Mouse (Mus musculus) gastrocnemius, adult 8-10 months (tissue): ENCODE measurements at regions not wholly inside any gene's neighbourhood (a gene's known extent, or its start where the extent isn't known, plus 50 kb on each side); places are given as distances from the start of the nearest gene placed in this dataset.

Experiments
- DNase-seq, 2 experiments: peaks; one replicate each; pipeline ENCODE4 v3.0.0; 2022; ENCODE audit warnings: low spot score in 2 of 2

GRCm38 (mm10) chr4:55953701-55954100, 421.4 kb upstream of the Klf4 start:
- no peak for DNase-seq

GRCm38 (mm10) chr4:55952220-55952619, 420.0 kb upstream of the Klf4 start:
- no peak for DNase-seq

DNA sequence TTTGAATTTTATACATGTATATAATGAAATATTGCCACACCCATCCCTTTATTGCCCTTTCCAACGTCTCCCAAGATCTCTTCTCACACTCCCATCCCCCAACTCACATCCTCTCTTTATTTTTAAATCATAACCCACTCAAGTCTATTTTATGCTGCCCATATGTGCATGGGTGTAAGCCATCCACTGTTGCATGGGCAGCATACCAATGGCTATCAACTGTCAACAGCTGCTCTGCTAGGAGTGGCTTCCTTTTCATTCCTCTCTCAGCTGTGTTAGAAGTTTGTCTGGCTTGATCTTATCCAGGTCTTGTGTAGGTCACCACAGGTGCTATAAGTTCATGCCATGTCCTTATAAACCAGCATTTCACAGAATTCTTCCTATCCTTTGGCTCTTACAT, 409.2 kb upstream of the Klf4 start:
- no peak for DNase-seq

GRCm38 (mm10) chr4:55938383-55938782, 406.1 kb upstream of the Klf4 start:
- no peak for DNase-seq

DNA sequence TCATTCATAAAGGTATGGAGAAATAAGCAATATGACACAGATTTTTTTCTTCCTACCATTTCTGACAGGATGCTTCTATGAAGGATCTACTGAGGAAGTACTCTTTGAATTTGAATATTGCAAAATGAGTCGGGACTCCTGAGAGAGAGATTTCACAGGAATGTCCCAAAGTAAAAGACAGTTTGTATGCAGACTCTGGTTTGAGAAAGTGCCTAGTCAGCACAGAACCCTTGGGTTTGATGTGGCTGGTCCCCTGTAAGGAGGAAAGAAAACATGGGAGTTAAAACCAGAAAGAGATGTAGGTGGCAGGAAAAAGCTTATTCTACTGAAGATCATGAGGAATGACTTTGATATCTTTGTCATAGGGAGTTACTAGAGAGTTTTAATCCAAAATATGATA, 405.6 kb upstream of the Klf4 start:
- no peak for DNase-seq

DNA sequence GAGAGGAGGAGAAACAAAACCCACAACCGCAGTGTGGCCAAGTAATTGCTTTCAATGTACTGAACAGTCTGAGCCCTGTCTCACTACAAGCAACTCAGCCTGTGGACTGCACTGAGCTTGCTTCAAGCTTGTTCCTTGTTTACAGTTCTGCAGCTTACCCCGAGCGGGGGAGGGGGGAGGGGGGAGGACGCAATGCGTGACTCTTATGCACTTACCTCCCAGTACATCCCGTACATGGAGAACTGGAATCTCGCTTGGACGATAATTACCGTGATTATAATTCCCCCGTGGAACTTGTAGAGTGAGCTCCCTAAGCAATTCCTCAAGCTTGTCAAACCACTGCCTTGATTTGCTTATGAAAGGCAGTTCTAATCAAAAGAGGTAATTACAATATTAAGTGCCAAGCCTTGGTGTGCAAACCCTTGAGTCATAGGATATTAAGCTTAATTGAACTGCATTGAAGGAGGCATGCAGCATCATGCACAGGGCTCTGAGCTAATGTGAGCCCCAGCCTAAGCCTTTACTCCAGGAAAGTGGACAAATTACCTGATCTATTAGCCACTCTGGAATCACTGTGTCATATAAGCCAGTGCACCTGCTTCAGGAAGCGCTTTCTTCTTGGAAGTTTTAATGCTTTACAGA, 397.0 kb upstream of the Klf4 start:
- no peak for DNase-seq

DNA sequence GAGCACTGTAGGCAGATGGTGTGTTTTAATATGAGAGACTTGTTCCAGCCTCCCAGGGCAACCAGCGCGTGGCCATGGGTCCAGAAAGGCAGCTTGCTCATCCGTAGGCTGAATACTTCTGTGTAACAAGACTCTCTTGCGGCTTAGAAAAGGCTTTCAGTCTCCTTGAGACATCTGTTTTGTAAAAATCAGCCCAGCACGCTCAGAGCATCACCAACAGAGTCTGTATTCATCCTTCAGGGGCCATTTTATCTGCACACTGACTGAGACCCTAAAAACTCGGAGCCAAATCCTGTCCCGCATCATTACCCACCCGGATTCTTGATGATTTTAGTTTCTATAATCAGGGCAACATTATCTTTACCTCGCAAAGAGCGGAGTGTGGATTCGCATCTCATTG, 396.4 kb upstream of the Klf4 start:
- DNase-seq = no peak

DNA sequence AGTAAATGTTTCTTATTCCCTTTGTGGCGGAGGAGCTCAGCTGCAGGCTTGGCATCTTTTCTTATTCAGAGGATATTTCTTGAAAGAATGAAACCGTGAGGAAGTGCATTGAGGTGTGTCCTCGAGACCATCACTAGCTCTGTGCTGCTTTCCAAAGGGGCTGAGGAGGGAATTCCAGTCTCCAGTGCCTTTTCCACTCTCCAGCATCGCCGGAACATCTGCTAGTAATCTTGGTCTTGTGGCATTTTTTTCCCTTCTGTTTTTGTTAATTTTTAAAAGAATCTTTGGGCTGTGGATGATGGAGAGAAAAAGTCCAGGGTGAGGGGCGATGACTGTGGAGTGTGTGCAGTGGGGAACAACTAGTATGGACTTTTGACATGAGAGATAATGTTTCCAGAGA, 395.9 kb upstream of the Klf4 start:
- DNase-seq = no peak

- DNase-seq = no peak
These were observed 395.1 kb upstream of the Klf4 start for GRCm38 (mm10) chr4:55927391-55927790.

- no peak for DNase-seq
These were observed 392.7 kb upstream of the Klf4 start for GRCm38 (mm10) chr4:55924974-55925373.

DNA sequence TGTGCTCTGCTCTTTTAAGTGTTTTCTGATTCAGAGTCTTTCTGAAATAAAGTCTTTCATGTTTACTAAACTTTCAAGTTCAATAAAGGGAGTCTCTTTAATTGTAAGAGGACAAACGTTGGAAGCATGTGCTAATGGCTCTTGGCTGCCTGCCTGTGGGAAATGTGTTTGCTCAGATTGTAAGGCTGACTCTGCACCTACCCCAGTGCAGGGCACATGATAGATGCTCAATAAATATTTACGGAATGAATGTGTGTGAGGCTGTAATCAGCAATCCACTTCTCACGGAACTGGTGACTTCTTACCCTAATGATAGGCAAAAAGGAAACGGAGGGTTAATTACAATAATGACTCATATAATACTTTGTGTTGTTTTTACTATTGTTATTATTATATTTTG, 389.0 kb upstream of the Klf4 start:
- no peak for DNase-seq

DNA sequence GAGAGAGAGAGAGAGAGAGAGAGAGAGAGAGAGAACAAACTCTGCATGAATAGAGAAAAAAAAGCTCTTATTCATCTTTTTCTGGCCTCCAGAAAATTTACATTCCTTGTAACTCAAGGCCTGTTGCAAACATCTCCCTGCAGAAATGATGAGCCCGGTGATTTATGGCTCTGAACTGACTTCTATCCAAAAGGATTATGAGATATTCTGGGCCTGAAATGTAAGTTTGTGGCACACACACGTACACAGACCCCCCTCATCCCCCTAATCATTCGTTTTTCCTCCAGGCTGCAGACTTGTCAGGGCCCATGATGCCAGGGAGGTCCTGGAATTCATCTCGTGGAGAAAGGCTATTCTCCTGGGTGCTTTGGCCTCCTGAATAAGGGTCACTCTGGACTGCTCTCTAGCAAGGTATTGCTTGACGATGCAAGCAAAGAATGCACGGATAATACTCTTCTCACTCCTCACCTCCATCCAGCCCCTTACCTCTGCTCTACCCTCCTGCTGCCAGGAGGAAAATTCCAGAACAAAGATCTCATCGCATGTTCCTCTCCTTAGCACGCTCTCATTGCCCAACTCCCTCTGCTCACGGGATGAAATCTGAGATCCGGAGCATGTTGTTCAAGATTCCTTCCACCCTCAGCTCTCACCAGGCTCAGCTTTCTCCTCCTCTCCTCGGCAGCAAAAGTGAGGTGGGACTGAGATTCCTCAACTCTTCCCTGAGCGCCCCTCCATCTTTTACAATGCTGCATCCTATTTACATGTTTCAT, 362.0 kb upstream of the Klf4 start:
- peak in 1 of 2 experiments; percentile 5 for DNase-seq

GRCm38 (mm10) chr4:55891656-55892055, 359.4 kb upstream of the Klf4 start:
- no peak for DNase-seq

DNA sequence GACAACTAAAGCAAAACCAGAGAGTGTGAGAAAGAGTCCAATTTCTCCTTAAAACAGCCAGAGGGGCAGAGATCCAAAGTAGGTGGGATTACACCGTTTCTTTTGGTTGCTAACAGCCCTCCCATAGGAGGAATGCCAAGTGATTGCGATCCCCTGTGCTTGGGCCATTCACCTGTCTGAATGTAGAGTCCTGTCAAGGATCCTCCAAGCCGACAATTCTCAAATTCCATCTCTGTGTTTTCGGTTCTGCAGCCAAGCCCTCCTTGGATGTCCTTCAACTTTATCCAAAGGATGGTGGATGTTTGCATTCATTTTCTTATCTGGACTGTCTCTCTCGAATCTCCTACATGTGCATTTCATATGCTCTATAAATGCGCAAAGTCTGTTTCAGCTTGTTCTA, 355.3 kb upstream of the Klf4 start:
- no peak for DNase-seq

- no peak for DNase-seq
These were observed 350.3 kb upstream of the Klf4 start for GRCm38 (mm10) chr4:55882541-55882940.

- DNase-seq = peak; percentile 41 to 68
These were observed 343.0 kb upstream of the Klf4 start for GRCm38 (mm10) chr4:55875304-55875703.

GRCm38 (mm10) chr4:55874875-55875274, 342.6 kb upstream of the Klf4 start:
- no peak for DNase-seq

GRCm38 (mm10) chr4:55874276-55874675, 342.0 kb upstream of the Klf4 start:
- no peak for DNase-seq

- DNase-seq = no peak
These were observed 327.8 kb upstream of the Klf4 start for GRCm38 (mm10) chr4:55860055-55860454.

DNA sequence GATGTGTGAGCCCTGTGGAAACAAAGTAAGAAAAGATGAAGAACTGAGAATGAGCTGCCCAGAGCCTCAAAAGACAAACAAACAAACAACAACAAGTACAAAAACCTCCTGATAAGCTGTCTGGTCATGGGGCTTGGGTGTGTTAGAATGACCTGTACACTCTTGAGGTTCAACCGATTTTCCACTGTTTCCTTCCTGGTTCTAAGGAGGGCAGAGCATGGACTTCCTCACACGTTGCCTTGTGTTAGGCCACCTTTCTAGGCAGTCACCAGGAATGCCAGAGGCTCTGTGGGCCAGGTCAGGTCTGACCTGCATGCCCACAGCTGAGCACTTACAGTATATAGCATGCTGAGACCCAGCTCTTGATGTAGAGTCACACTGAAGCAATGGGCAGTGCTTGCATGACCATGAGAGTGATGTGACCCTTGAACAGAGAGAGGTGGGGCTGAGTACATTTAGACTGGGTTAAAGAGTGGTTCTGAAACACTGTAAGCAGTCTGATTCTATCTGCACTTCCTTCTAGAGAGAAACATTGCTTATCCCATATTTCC, 327.0 kb upstream of the Klf4 start:
- DNase-seq = no peak

GRCm38 (mm10) chr4:55851430-55851829, 319.2 kb upstream of the Klf4 start:
- no peak for DNase-seq

DNA sequence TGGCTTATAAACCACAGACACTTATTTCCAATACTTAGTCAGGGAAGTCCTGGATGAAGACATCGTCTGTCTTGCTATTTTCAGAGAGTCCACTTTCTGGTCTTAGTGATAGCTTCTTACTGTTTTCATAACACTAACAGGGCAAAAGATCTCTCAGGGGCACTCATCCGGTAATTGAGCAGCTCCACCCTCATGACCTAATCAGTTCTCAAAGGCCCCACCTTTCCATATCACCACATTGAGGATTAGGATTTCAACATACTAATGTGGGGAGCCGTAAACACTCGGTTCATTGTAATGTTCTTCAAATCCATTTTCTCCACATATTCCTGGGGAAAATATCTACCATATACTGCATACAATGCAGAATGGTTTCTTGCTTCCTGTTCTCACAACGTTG, 318.8 kb upstream of the Klf4 start:
- no peak for DNase-seq
